Mouse (Mus musculus) subcutaneous adipose tissue, adult 2 months (tissue): Measurements from ENCODE around the gene Trim42. TPM values are rescaled to one million over a fixed set of nuclear protein-coding genes. Genes with fewer than 3 reads are reported as not detected.

Experiments used
- polyA plus RNA-seq: library from polyadenylated mRNA; depleted of rRNA; stranded (reverse); fragments of >200 nt; gene quantifications from 2 replicates; pipeline ENCODE4 v1.2.3, GENCODE M21; 2012; ENCODE audit warnings: low replicate concordance; rRNA removed

Gene Trim42
- polyA plus RNA-seq: not detected in 2 replicates

GRCm38 (mm10) chr9:97369591-97369990 lies at the start of gene Trim42:
Gene Trim42 (minus strand): TSS chr9:97369958.

